Mouse (Mus musculus) limb, embryonic 14.5 days (tissue): ENCODE results near the gene Alg11. TPM values are rescaled to one million over a fixed set of nuclear protein-coding genes. Genes with fewer than 3 reads are reported as not detected.

ENCODE experiments used
- ATAC-seq: fragments of 200-750 bp; cut with Nextera tagmentation; 2 replicates; pipeline ENCODE4 v1.8.0; 2017; ENCODE audit warnings: low read depth, moderate number of reproducible peaks, moderate TSS enrichment; ENCODE audit not compliant: low FRiP score
- DNase-seq: peaks from one replicate; pipeline ENCODE4 v3.0.0-alpha.2; 2015; ENCODE audit warnings: low spot score
- H3K27ac ChIP-seq: fragments of 300-500 bp; sonication (generic); replicated peaks from 2 replicates; pipeline ENCODE4 v1.5.1; 2014; ENCODE audit warnings: low read depth, mild to moderate bottlenecking, low read length, moderate library complexity, mixed read lengths
- H3K27me3 ChIP-seq: fragments of 300-500 bp; sonication (generic); 2 replicates; pipeline ENCODE4 v1.6.1; 2014; ENCODE audit warnings: low read length, mixed read lengths; ENCODE audit not compliant: control insufficient read depth, insufficient read depth
- H3K36me3 ChIP-seq: fragments of 300-500 bp; sonication (generic); 2 replicates; pipeline ENCODE4 v1.6.1; 2014; ENCODE audit warnings: mild to moderate bottlenecking, low read length, moderate library complexity, mixed read lengths; ENCODE audit not compliant: control insufficient read depth, insufficient read depth
- H3K4me1 ChIP-seq: fragments of 300-500 bp; sonication (generic); 2 replicates; pipeline ENCODE4 v1.6.1; 2014; ENCODE audit warnings: antibody characterized with exemption, low read length, mixed read lengths; ENCODE audit not compliant: control insufficient read depth, insufficient read depth
- H3K4me2 ChIP-seq: fragments of 300-500 bp; sonication (generic); replicated peaks from 2 replicates; pipeline ENCODE4 v1.6.1; 2014; ENCODE audit warnings: low read depth, mild to moderate bottlenecking, low read length, moderate library complexity; ENCODE audit not compliant: severe bottlenecking
- H3K4me3 ChIP-seq: fragments of 300-500 bp; sonication (generic); replicated peaks from 2 replicates; pipeline ENCODE4 v1.5.1; 2014; ENCODE audit warnings: low read length
- H3K9ac ChIP-seq: fragments of 300-500 bp; sonication (generic); 2 replicates; pipeline ENCODE4 v1.6.1; 2014; ENCODE audit warnings: mild to moderate bottlenecking, low read depth, low read length, moderate library complexity; ENCODE audit not compliant: severe bottlenecking
- H3K9me3 ChIP-seq: fragments of 300-500 bp; sonication (generic); 2 replicates; pipeline ENCODE4 v1.6.1; 2016; ENCODE audit warnings: low read length; ENCODE audit not compliant: control insufficient read depth
- POLR2A ChIP-seq: fragments of 200-500 bp; IDR thresholded peaks from 2 replicates; pipeline ENCODE4 v1.8.0; 2012; ENCODE audit warnings: inconsistent platforms, mild to moderate bottlenecking, moderate library complexity, borderline replicate concordance; ENCODE audit not compliant: insufficient read depth, insufficient read length; ENCODE audit errors: extremely low read depth
- WGBS: fragments of 180-500 bp; shearing (Covaris S2); extraction: QIAGEN DNeasy Blood & Tissue Kit; methylation state at CpG from one replicate; pipeline ENCODE4 v1.1.7; 2014; 5-methylcytosine and 5-hydroxymethylcytosine counted together
- polyA plus RNA-seq, 2 experiments: library from polyadenylated mRNA; depleted of rRNA in 1 of 2; stranded (reverse) in 1 of 2; unstranded in 1 of 2; fragments of >200 nt; fragmentation: Nextera tagmentation in 1 of 2; extraction: Ambion mirVana in 1 of 2; gene quantifications; 2 replicates each; pipeline versions ENCODE4 v1.2.1 to v1.2.3; 2012 to 2014

Alg11 gene
- 11.3 and 13.6 TPM in 2 replicates for polyA plus RNA-seq (2012; rRNA removed)
- 23.4 and 27.6 TPM in 2 replicates for polyA plus RNA-seq (2014; fragmentation: Nextera tagmentation; extraction: Ambion mirVana)

GRCm38 (mm10) chr8:22060446-22060889 lies at the start of gene Alg11:
Gene Alg11, plus strand, starts transcription at chr8:22060721.
- Histone ChIP-seq H3K4me1 (peaks cover 4% of the 10 kb centered on the region; the same call in 1 of the 2 replicates), H3K9ac (peak within 1 kb of the TSS; percentile 66)
- ATAC-seq = peak; percentile 100

GRCm38 (mm10) chr8:22013034-22013707 lies 47.4 kb upstream of the Alg11 start:
- Histone ChIP-seq H3K4me2 (no peak overlapping the region), H3K27ac (no peak overlapping the region), H3K4me3 (no peak overlapping the region), H3K36me3 (no peaks in the 10 kb centered on the region), H3K27me3 (no peaks in the 10 kb centered on the region), H3K9ac (no peak overlapping the region), H3K4me1 (no peaks in the 10 kb centered on the region), H3K9me3 (no peaks in the 10 kb centered on the region)
- no peak for ATAC-seq
- no peak for TF ChIP-seq POLR2A
- DNase-seq = no peak
- 72% methylated on average over 24 of the region's 24 CpGs for WGBS

More at GRCm38 (mm10) chr8:22060446-22060889, at the start of gene Alg11:
- no peaks in the 10 kb centered on the region for H3K9me3 ChIP-seq
- WGBS = 0% methylated on average over 24 of the region's 36 CpGs
- peak; percentile 92; the same call in 1 of the 2 replicates for TF ChIP-seq POLR2A
- DNase-seq = peak; percentile 97
- H3K27ac ChIP-seq = no peak within 1 kb of the TSS
- H3K27me3 ChIP-seq = peaks cover 19% of the 10 kb centered on the region
- peak within 1 kb of the TSS; percentile 75 for H3K4me3 ChIP-seq
- H3K36me3 ChIP-seq = peaks cover 22% of the 10 kb centered on the region
- peak within 1 kb of the TSS; percentile 97 for H3K4me2 ChIP-seq

GRCm38 (mm10) chr8:22017731-22018130 lies 42.8 kb upstream of the Alg11 start:
- ATAC-seq (no peak), DNase-seq (no peak)
- Histone ChIP-seq H3K4me1 (no peaks in the 10 kb centered on the region), H3K9ac (no peak overlapping the region), H3K27me3 (no peaks in the 10 kb centered on the region), H3K4me3 (no peak overlapping the region), H3K27ac (no peak overlapping the region), H3K36me3 (no peaks in the 10 kb centered on the region), H3K9me3 (no peaks in the 10 kb centered on the region), H3K4me2 (no peak overlapping the region)
- 29% methylated on average over 7 of the region's 7 CpGs for WGBS
- no peak for TF ChIP-seq POLR2A

- Histone ChIP-seq H3K4me3 (no peak overlapping the region), H3K9me3 (no peaks in the 10 kb centered on the region), H3K36me3 (no peaks in the 10 kb centered on the region), H3K4me2 (no peak overlapping the region), H3K27me3 (no peaks in the 10 kb centered on the region), H3K4me1 (no peaks in the 10 kb centered on the region), H3K9ac (no peak overlapping the region), H3K27ac (no peak overlapping the region)
- TF ChIP-seq POLR2A = no peak
- DNase-seq (no peak), ATAC-seq (no peak)
- 90% methylated on average over 5 of the region's 5 CpGs for WGBS
These were observed 41.0 kb upstream of the Alg11 start for GRCm38 (mm10) chr8:22019498-22019897.

- ATAC-seq (no peak), DNase-seq (no peak)
- H3K27ac ChIP-seq = no peak overlapping the region
- no peak overlapping the region for H3K4me2 ChIP-seq
- TF ChIP-seq POLR2A = no peak
- WGBS = 50% methylated on average over 7 of the region's 7 CpGs
- no peaks in the 10 kb centered on the region for H3K27me3 ChIP-seq
- H3K4me1 ChIP-seq = no peaks in the 10 kb centered on the region
- H3K4me3 ChIP-seq = no peak overlapping the region
- no peaks in the 10 kb centered on the region for H3K36me3 ChIP-seq
- H3K9ac ChIP-seq = no peak overlapping the region
- no peaks in the 10 kb centered on the region for H3K9me3 ChIP-seq
These were observed 38.3 kb upstream of the Alg11 start for GRCm38 (mm10) chr8:22022244-22022643.
